Mouse (Mus musculus) thymus, adult 2 months (tissue): ENCODE results near the gene Prdm5.

Source experiments
- CTCF ChIP-seq: fragments of 200-500 bp; IDR thresholded peaks from 2 replicates; pipeline ENCODE4 v1.5.1; 2012; ENCODE audit warnings: mild to moderate bottlenecking, control low read depth, low read length, moderate library complexity, borderline replicate concordance; ENCODE audit not compliant: control insufficient read depth, poor library complexity, insufficient read depth; ENCODE audit errors: extremely low read depth
- POLR2A ChIP-seq: fragments of 200-500 bp; IDR thresholded peaks from 2 replicates; pipeline ENCODE4 v1.6.1; 2012; ENCODE audit warnings: mild to moderate bottlenecking, low read length, control low read depth, moderate library complexity; ENCODE audit not compliant: control insufficient read depth, poor library complexity, insufficient read depth; ENCODE audit errors: extremely low read depth

DNA sequence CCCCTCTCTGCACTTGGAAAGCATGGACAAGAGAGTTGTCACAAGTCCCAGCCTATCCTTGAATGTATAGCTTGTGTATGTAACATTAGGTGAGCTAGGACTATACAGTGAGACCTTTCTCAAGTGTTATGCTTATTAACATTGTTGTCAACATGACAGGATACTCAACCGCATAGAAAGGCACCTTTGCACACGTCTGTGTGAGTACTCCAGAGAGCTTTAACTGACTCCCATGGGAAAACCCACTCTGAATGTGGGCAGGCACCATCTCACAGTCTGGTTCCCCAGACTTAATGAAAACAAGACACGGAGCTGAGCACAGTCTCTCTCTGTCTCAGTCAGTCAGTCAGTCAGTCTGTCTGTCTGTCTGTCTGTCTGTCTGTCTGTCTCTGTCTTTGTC lies 75.2 kb downstream of the Prdm5 start:
- TF ChIP-seq CTCF (no peak), POLR2A (no peak)
